Mouse (Mus musculus) frontal cortex, postnatal 36 days (tissue): ENCODE results near the gene Lamtor5.
"Not testable (repeated sequence)": the region's sequence is repeated elsewhere in the genome, so short reads cannot be mapped to it uniquely, and the experiment has no call there.

Experiments
- DNase-seq, 2 experiments: peaks; one replicate each; pipeline ENCODE4 v3.0.0; 2022; ENCODE audit warnings: low spot score in 2 of 2

The Lamtor5 gene

GRCm38 (mm10) chr3:107266814-107267345, 11.8 kb upstream of the Lamtor5 start:
- DNase-seq, result no peak

- no peak for DNase-seq
Observed at GRCm38 (mm10) chr3:107272433-107272832, 6.2 kb upstream of the Lamtor5 start.

- peak; percentile 61 to 81 for DNase-seq
Observed at GRCm38 (mm10) chr3:107273820-107274219, 4.8 kb upstream of the Lamtor5 start.

GRCm38 (mm10) chr3:107275351-107275750, 3.3 kb upstream of the Lamtor5 start:
- no peak for DNase-seq

DNA sequence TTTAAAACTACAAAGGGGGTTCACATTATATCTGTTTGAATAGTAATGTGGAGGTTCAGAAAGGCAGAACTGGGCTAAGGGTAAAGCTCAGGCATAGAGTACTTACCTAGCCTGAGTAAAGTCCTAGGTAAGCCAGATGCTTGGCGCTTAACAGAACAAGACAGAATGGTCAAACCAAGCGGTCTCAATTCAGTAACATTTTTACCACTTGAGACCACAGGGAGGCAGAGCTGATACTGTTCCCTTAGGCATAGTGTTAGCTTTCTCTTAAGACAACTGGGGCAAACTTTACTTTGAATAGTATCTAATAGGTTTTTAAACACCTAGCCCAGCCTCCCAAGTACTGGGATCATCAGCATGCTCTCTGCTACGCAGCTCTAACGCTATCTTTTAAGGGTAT, 2.7 kb upstream of the Lamtor5 start:
- no peak for DNase-seq

GRCm38 (mm10) chr3:107276626-107277025, 2.0 kb upstream of the Lamtor5 start:
- DNase-seq, result no peak

GRCm38 (mm10) chr3:107286123-107286522, 7.5 kb downstream of the Lamtor5 start:
- no peak for DNase-seq

DNA sequence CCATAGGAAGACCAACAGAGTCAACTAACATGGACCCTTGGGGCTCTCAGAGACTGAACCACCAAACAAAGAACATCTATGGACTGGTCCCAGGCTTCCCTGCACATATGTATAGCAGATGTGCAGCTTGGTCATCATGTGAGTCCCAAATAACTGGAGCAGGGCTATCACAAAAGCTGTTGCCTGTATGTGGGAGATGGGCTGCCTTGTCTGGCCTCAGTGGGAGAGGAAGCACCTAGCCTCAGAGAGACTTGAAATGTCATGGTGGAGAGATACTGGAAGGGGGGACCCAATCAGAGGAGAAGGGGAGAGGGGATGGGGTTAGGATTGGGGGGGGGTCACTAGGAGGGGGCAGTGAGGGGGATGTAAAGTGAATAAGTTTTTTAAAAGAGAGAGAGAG, 8.7 kb downstream of the Lamtor5 start:
- no peak for DNase-seq

DNA sequence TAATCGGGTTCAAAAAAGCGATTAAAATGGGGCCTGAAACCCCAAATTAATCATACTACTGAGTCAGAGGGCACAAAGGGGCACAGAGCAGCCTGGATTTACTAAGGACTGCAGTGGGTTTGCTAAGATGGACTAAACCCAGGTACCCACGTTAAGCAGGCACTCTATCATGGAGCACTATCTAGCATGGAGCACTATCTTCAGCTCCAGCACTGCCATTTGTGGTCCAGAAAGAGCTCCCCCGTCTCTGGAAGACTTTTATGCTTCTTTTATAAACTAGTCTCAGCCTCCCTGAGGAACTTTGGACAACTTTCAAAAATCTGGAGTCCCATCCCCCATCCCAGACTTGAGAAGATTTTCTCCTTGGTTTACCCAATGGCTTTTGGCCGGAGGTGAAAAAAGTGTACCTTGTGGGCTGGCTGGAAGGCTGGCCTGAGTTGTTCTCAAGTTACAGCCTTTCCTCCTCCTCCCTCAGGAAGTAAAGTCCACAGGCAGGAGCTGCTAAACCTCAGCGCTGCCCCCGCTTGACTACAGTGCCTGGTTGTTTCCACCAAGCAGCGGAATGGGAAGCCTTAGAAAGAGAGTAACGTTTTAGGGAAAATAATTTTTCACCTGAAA, 12.2 kb downstream of the Lamtor5 start, which contains the start of gene Slc16a4:
Gene Slc16a4, plus strand, starts transcription at position 467 of the 618 bp plus-strand sequence.
- peak in 1 of 2 experiments; percentile 15 for DNase-seq

GRCm38 (mm10) chr3:107295672-107296360, 17.2 kb downstream of the Lamtor5 start:
- DNase-seq, result no peak

GRCm38 (mm10) chr3:107296917-107297316, 18.3 kb downstream of the Lamtor5 start:
- not testable (repeated sequence) for DNase-seq

- no peak for DNase-seq
Observed at GRCm38 (mm10) chr3:107317338-107317737, 38.7 kb downstream of the Lamtor5 start.

GRCm38 (mm10) chr3:107321141-107321540, 42.5 kb downstream of the Lamtor5 start:
- no peak for DNase-seq

DNA sequence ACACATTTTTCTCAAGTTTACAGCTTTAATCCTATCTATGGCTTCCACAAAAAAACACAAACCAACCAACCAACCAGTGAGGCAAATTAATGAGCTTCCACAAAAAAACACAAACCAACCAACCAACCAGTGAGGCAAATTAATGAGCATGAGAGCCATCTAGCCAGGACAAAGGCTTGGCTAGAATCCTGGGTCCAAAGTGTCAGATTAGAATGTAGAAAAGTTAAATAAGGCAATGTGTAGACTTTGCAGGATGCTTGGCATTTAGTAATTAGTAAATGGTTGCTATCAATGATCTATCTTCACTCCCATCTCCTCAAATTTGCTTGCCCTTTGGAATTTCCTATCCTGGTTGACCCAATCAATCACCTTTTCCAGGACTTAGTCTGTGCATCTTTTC, 43.1 kb downstream of the Lamtor5 start:
- DNase-seq, result no peak

GRCm38 (mm10) chr3:107326442-107326841, 47.8 kb downstream of the Lamtor5 start:
- DNase-seq, result no peak

- no peak for DNase-seq
Observed at GRCm38 (mm10) chr3:107330503-107331424, 52.1 kb downstream of the Lamtor5 start.

DNA sequence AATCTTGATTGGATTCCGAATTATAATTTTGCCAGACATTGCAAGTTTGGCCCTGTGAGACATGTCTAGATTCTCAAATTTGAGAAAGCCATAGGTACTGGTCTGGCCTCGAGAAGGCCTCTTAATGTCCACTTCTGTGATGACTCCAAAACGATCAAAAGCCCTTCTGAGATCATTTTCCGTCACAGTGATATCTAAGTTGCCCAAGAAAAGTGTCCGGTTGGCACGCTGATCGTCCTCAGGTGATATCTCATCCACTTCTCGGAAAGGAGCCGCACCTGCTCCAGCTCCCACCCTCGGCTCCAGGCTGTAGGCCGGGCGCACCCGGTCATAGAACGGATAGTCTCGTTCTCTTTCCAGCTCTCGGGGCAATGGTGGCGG, 53.1 kb downstream of the Lamtor5 start:
- DNase-seq, result no peak

- DNase-seq, result peak; percentile 58 to 66
Observed at GRCm38 (mm10) chr3:107332127-107332959, 53.7 kb downstream of the Lamtor5 start.

DNA sequence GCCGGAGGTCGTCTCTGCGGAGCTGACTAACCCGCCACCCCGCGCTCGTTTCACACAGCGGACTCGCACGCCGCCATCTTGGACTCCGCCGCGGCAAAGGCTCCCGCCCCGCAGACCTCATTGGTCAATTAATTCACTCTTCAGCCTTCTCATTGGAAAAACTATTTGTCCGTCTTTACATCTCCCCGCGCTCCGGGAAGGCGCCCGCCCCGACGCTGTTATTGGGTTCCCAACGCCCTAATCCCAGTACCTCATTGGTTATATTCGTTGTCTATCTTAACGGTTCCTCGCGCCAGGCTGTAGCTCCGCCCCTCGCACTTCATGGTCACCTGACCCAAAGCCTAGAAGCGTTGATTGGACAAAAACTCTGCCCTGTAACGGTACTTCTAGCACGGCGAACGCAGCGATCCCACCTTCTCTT, 54.3 kb downstream of the Lamtor5 start:
- DNase-seq, result peak; percentile 94 to 98
